Mouse (Mus musculus) forebrain, embryonic 16.5 days (tissue): ENCODE data around the gene Clip2. TPM values are rescaled to one million over a fixed set of nuclear protein-coding genes. Genes with fewer than 3 reads are reported as not detected.

Source experiments
- ATAC-seq: fragments of 200-750 bp; cut with Nextera tagmentation; 2 replicates; pipeline ENCODE4 v1.8.0; 2017; ENCODE audit warnings: mild to moderate bottlenecking, moderate library complexity
- H3K27ac ChIP-seq: fragments of 300-500 bp; sonication (generic); 2 replicates; pipeline ENCODE4 v1.5.1; 2014; ENCODE audit warnings: low read length, control low read depth
- H3K27me3 ChIP-seq: fragments of 300-500 bp; sonication (generic); replicated peaks from 2 replicates; pipeline ENCODE4 v1.6.1; 2014; ENCODE audit warnings: low read length; ENCODE audit not compliant: control insufficient read depth, insufficient read depth
- H3K36me3 ChIP-seq: fragments of 300-500 bp; sonication (generic); 2 replicates; pipeline ENCODE4 v1.6.1; 2014; ENCODE audit not compliant: control insufficient read depth, insufficient read depth
- H3K4me1 ChIP-seq: fragments of 300-500 bp; sonication (generic); replicated peaks from 2 replicates; pipeline ENCODE4 v1.6.1; 2014; ENCODE audit warnings: low read length; ENCODE audit not compliant: control insufficient read depth, insufficient read depth
- H3K4me2 ChIP-seq: fragments of 300-500 bp; sonication (generic); 2 replicates; pipeline ENCODE4 v1.6.1; 2014; ENCODE audit warnings: mild to moderate bottlenecking, low read length, control low read depth
- H3K4me3 ChIP-seq: fragments of 300-500 bp; sonication (generic); replicated peaks from 2 replicates; pipeline ENCODE4 v1.5.1; 2014; ENCODE audit warnings: mild to moderate bottlenecking, low read length, control low read depth
- H3K9ac ChIP-seq: fragments of 300-500 bp; sonication (generic); replicated peaks from 2 replicates; pipeline ENCODE4 v1.6.1; 2014; ENCODE audit warnings: low read depth, low read length, control low read depth
- H3K9me3 ChIP-seq: fragments of 300-500 bp; sonication (generic); 2 replicates; pipeline ENCODE4 v1.6.1; 2016; ENCODE audit warnings: low read length; ENCODE audit not compliant: control insufficient read depth
- WGBS: fragments of 180-500 bp; shearing (Covaris S2); extraction: QIAGEN DNeasy Blood & Tissue Kit; methylation state at CpG from one replicate; pipeline ENCODE4 v1.1.7; 2014; 5-methylcytosine and 5-hydroxymethylcytosine counted together
- polyA plus RNA-seq: library from polyadenylated mRNA; unstranded; fragments of >200 nt; fragmentation: Nextera tagmentation; extraction: Ambion mirVana; gene quantifications from 2 replicates; pipeline ENCODE4 v1.2.1, GENCODE M21; 2015

Clip2 gene
- polyA plus RNA-seq, 1 experiment from 2014 or later = 16.6 TPM

- no peaks in the 10 kb centered on the region for H3K27me3 ChIP-seq
- no peak overlapping the region for H3K4me2 ChIP-seq
- H3K4me1 ChIP-seq = 0 out of 2 replicates have a peak, but pooled peaks cover 4% of the 10 kb centered on the region
- no peaks in the 10 kb centered on the region for H3K9me3 ChIP-seq
- WGBS = 26% methylated on average over 18 of the region's 18 CpGs
- peak overlapping the region; percentile 42; the same call in 1 of the 2 replicates for H3K27ac ChIP-seq
- peaks cover 30% of the 10 kb centered on the region for H3K36me3 ChIP-seq
- no peak overlapping the region for H3K9ac ChIP-seq
- ATAC-seq = peak; percentile 29; the same call in 1 of the 2 replicates
- no peak overlapping the region for H3K4me3 ChIP-seq
These were observed 60.4 kb downstream of the Clip2 start for GRCm38 (mm10) chr5:134491712-134492417.

GRCm38 (mm10) chr5:134491206-134491605, 61.0 kb downstream of the Clip2 start:
- Histone ChIP-seq H3K27ac (no peak overlapping the region), H3K4me3 (no peak overlapping the region), H3K4me1 (0 out of 2 replicates have a peak, but pooled peaks cover 4% of the 10 kb centered on the region), H3K27me3 (no peaks in the 10 kb centered on the region), H3K4me2 (no peak overlapping the region), H3K9me3 (no peaks in the 10 kb centered on the region), H3K9ac (no peak overlapping the region), H3K36me3 (peaks cover 23% of the 10 kb centered on the region)
- 91% methylated on average over 2 of the region's 2 CpGs for WGBS
- ATAC-seq = no peak

- Histone ChIP-seq H3K4me2 (no peak overlapping the region), H3K36me3 (peaks cover 22% of the 10 kb centered on the region), H3K9ac (no peak overlapping the region), H3K4me3 (no peak overlapping the region), H3K27ac (no peak overlapping the region), H3K27me3 (no peaks in the 10 kb centered on the region), H3K9me3 (no peaks in the 10 kb centered on the region), H3K4me1 (0 out of 2 replicates have a peak, but pooled peaks cover 4% of the 10 kb centered on the region)
- ATAC-seq = no peak
- WGBS = 88% methylated on average over 12 of the region's 12 CpGs
These were observed 61.8 kb downstream of the Clip2 start for GRCm38 (mm10) chr5:134490465-134490864.

GRCm38 (mm10) chr5:134489583-134489982, 62.7 kb downstream of the Clip2 start:
- Histone ChIP-seq H3K9me3 (no peaks in the 10 kb centered on the region), H3K4me3 (no peak overlapping the region), H3K36me3 (peaks cover 22% of the 10 kb centered on the region), H3K4me1 (0 out of 2 replicates have a peak, but pooled peaks cover 4% of the 10 kb centered on the region), H3K27ac (no peak overlapping the region), H3K9ac (no peak overlapping the region), H3K27me3 (no peaks in the 10 kb centered on the region), H3K4me2 (no peak overlapping the region)
- no peak for ATAC-seq
- WGBS = 23% methylated on average over 9 of the region's 9 CpGs

- no peak for ATAC-seq
- no peaks in the 10 kb centered on the region for H3K9me3 ChIP-seq
- no peaks in the 10 kb centered on the region for H3K27me3 ChIP-seq
- 98% methylated on average over 4 of the region's 4 CpGs for WGBS
- peaks cover 20% of the 10 kb centered on the region for H3K36me3 ChIP-seq
- H3K4me1 ChIP-seq = 0 out of 2 replicates have a peak, but pooled peaks cover 4% of the 10 kb centered on the region
- H3K4me2 ChIP-seq = no peak overlapping the region
- no peak overlapping the region for H3K27ac ChIP-seq
- no peak overlapping the region for H3K9ac ChIP-seq
- no peak overlapping the region for H3K4me3 ChIP-seq
These were observed 63.6 kb downstream of the Clip2 start for GRCm38 (mm10) chr5:134488596-134488995.

- ATAC-seq = no peak
- no peak overlapping the region for H3K27ac ChIP-seq
- no peak overlapping the region for H3K4me3 ChIP-seq
- no peak overlapping the region for H3K4me2 ChIP-seq
- H3K4me1 ChIP-seq = 0 out of 2 replicates have a peak, but pooled peaks cover 4% of the 10 kb centered on the region
- no peaks in the 10 kb centered on the region for H3K9me3 ChIP-seq
- H3K27me3 ChIP-seq = no peaks in the 10 kb centered on the region
- no peak overlapping the region for H3K9ac ChIP-seq
- peaks cover 18% of the 10 kb centered on the region for H3K36me3 ChIP-seq
- 77% methylated on average over 10 of the region's 10 CpGs for WGBS
These were observed 64.2 kb downstream of the Clip2 start for GRCm38 (mm10) chr5:134488042-134488441.

- peak; percentile 76 for ATAC-seq
- H3K4me2 ChIP-seq = no peak overlapping the region
- 61% methylated on average over 13 of the region's 13 CpGs for WGBS
- H3K4me3 ChIP-seq = no peak overlapping the region
- no peaks in the 10 kb centered on the region for H3K27me3 ChIP-seq
- H3K4me1 ChIP-seq = no peaks in the 10 kb centered on the region
- no peak overlapping the region for H3K27ac ChIP-seq
- peaks cover 13% of the 10 kb centered on the region for H3K36me3 ChIP-seq
- no peaks in the 10 kb centered on the region for H3K9me3 ChIP-seq
- H3K9ac ChIP-seq = no peak overlapping the region
These were observed 66.2 kb downstream of the Clip2 start for GRCm38 (mm10) chr5:134485900-134486665.

GRCm38 (mm10) chr5:134485183-134485730, 67.0 kb downstream of the Clip2 start:
- no peak overlapping the region for H3K9ac ChIP-seq
- H3K4me2 ChIP-seq = no peak overlapping the region
- 82% methylated on average over 7 of the region's 7 CpGs for WGBS
- no peak overlapping the region for H3K27ac ChIP-seq
- H3K36me3 ChIP-seq = peaks cover 6% of the 10 kb centered on the region
- no peaks in the 10 kb centered on the region for H3K4me1 ChIP-seq
- no peaks in the 10 kb centered on the region for H3K27me3 ChIP-seq
- no peaks in the 10 kb centered on the region for H3K9me3 ChIP-seq
- no peak for ATAC-seq
- no peak overlapping the region for H3K4me3 ChIP-seq

- no peaks in the 10 kb centered on the region for H3K9me3 ChIP-seq
- ATAC-seq = no peak
- H3K36me3 ChIP-seq = no peaks in the 10 kb centered on the region
- H3K27ac ChIP-seq = no peak overlapping the region
- 85% methylated on average over 1 of the region's 1 CpGs for whole genome bisulfite sequencing
- H3K27me3 ChIP-seq = no peaks in the 10 kb centered on the region
- no peak overlapping the region for H3K4me2 ChIP-seq
- H3K9ac ChIP-seq = no peak overlapping the region
- H3K4me3 ChIP-seq = no peak overlapping the region
- no peaks in the 10 kb centered on the region for H3K4me1 ChIP-seq
These were observed 68.9 kb downstream of the Clip2 start for GRCm38 (mm10) chr5:134483291-134483690.
